In genomic region chr8:95435471-95435870, GRCm38 (mm10) we compare ENCODE assay signal across 8 mouse cellular contexts. TPM values are rescaled to one million over a fixed set of nuclear protein-coding genes. Genes with fewer than 3 reads are reported as not detected.
A peak's percentile ranks its signal among the peaks of the same experiment; 100 is the strongest.
DNase-seq lines count a peak whose midpoint lies in the region; ATAC-seq lines count a peak whose summit lies in the region.

No protein-coding gene starts in this region.

- H3K36me3 ChIP-seq in erythroblast, embryonic 14.5 days (ENCODE audit: control insufficient read depth), result peaks cover 2% of the 10 kb centered on the region
- no peaks in the 10 kb centered on the region for H3K36me3 ChIP-seq in liver, embryonic 11.5 days (ENCODE audit: control insufficient read depth, insufficient read depth, low read length)
- H3K36me3 ChIP-seq in limb, embryonic 12.5 days, result no peaks in the 10 kb centered on the region

- DNase-seq in liver, embryonic 11.5 days (ENCODE audit: low spot score), result no peak
- DNase-seq in liver, result no peak
- peak; percentile 19 for DNase-seq in naive thymus-derived CD4-positive, alpha-beta T cell, adult 2 months (ENCODE audit: low read depth)
- DNase-seq in kidney, adult 11 months, result no peak
- no peak for DNase-seq in cerebellum, adult 18-20 months

- H3K9ac ChIP-seq in liver, embryonic 11.5 days (ENCODE audit: low read depth, low read length), result no peak overlapping the region
- H3K9ac ChIP-seq in limb, embryonic 12.5 days (replicated peaks), result no peak overlapping the region

- no peaks in the 10 kb centered on the region for H3K9me3 ChIP-seq in erythroblast, embryonic 14.5 days (ENCODE audit: control insufficient read depth, low read length)
- H3K9me3 ChIP-seq in liver, embryonic 11.5 days (ENCODE audit: control insufficient read depth, low read length), result no peaks in the 10 kb centered on the region
- no peaks in the 10 kb centered on the region for H3K9me3 ChIP-seq in limb, embryonic 12.5 days

- H3K4me3 ChIP-seq in erythroblast, embryonic 14.5 days (replicated peaks), result peak overlapping the region; percentile 93
- H3K4me3 ChIP-seq in liver, embryonic 11.5 days (ENCODE audit: low read depth, low read length), result no peak overlapping the region; the same call in 1 of the 2 replicates
- no peak overlapping the region for H3K4me3 ChIP-seq in limb, embryonic 12.5 days (replicated peaks)

- WGBS in liver, embryonic 11.5 days, result 94% methylated on average over 9 of the region's 9 CpGs
- WGBS in limb, embryonic 12.5 days, result 90% methylated on average over 9 of the region's 9 CpGs

- no peak overlapping the region for H3K27ac ChIP-seq in liver, embryonic 11.5 days (ENCODE audit: low read depth, low read length)
- H3K27ac ChIP-seq in limb, embryonic 12.5 days, result no peak overlapping the region

- no peak for ATAC-seq in erythroblast, adult 5-6 weeks (replicated peaks; ENCODE audit: low FRiP score, poor library complexity, severe bottlenecking)
- ATAC-seq in liver, embryonic 11.5 days (replicated peaks; ENCODE audit: low FRiP score), result no peak
- ATAC-seq in limb, embryonic 12.5 days (ENCODE audit: insufficient number of reproducible peaks, insufficient read depth, low FRiP score, low TSS enrichment, low read depth), result no peak

- peaks cover 56% of the 10 kb centered on the region for H3K4me1 ChIP-seq in erythroblast, embryonic 14.5 days (ENCODE audit: control insufficient read depth)
- H3K4me1 ChIP-seq in liver, embryonic 11.5 days (replicated peaks; ENCODE audit: control insufficient read depth, insufficient read depth, low read length), result peaks cover 24% of the 10 kb centered on the region
- H3K4me1 ChIP-seq in limb, embryonic 12.5 days (replicated peaks), result peaks cover 20% of the 10 kb centered on the region

- H3K27me3 ChIP-seq in erythroblast, embryonic 14.5 days (ENCODE audit: control insufficient read depth), result no peaks in the 10 kb centered on the region
- no peaks in the 10 kb centered on the region for H3K27me3 ChIP-seq in liver, embryonic 11.5 days (replicated peaks; ENCODE audit: control insufficient read depth, insufficient read depth, low read length)
- no peaks in the 10 kb centered on the region for H3K27me3 ChIP-seq in limb, embryonic 12.5 days

- peak overlapping the region; percentile 75 for H3K4me2 ChIP-seq in liver, embryonic 11.5 days
- peak overlapping the region; percentile 87; the same call in 1 of the 2 replicates for H3K4me2 ChIP-seq in limb, embryonic 12.5 days

RNA-seq across cellular contexts. Expression of gene Cfap20, which starts 0.8 kb away (rescaled TPM):
- 1.1 and 1.5 TPM in 2 replicates for polyA plus RNA-seq in erythroblast, embryonic 14.5 days (2012)
- 16.7 and 24.6 TPM in 2 replicates for total RNA-seq in erythroblast, adult 5-6 weeks (2015; ENCODE audit: low replicate concordance)
- total RNA-seq in erythroblast, adult 5-6 weeks (2017; ENCODE audit: low replicate concordance), result 3.2 and 11.2 TPM in 2 replicates
- 78.7 and 82.2 TPM in 2 replicates for polyA plus RNA-seq in liver, embryonic 11.5 days (2014; fragmentation: Nextera tagmentation; extraction: Ambion mirVana)
- 136 and 144 TPM in 2 replicates for polyA plus RNA-seq in limb, embryonic 12.5 days (2016; fragmentation: Nextera tagmentation; extraction: Ambion mirVana)

RNA-seq across cellular contexts. Expression of gene Csnk2a2, which starts 54.4 kb away (rescaled TPM):
- polyA plus RNA-seq in erythroblast, embryonic 14.5 days (2012), result 0.80 and 0.85 TPM in 2 replicates
- total RNA-seq in erythroblast, adult 5-6 weeks (2015; ENCODE audit: low replicate concordance), result 27.1 and 43.1 TPM in 2 replicates
- total RNA-seq in erythroblast, adult 5-6 weeks (2017; ENCODE audit: low replicate concordance), result 12.3 and 13.0 TPM in 2 replicates
- 13.0 and 15.4 TPM in 2 replicates for polyA plus RNA-seq in liver, embryonic 11.5 days (2014; fragmentation: Nextera tagmentation; extraction: Ambion mirVana)
- 12.6 and 14.0 TPM in 2 replicates for polyA plus RNA-seq in limb, embryonic 12.5 days (2016; fragmentation: Nextera tagmentation; extraction: Ambion mirVana)

Comparison
In these comparisons a context has a peak if more than half of its experiments do, and no peak if none do; other contexts are left out.
1. RNA of gene Cfap20, which starts 0.8 kb away (polyA plus RNA-seq): 136 to 144 TPM in limb, embryonic 12.5 days and 78.7 to 82.2 TPM in liver, embryonic 11.5 days; 1.1 to 1.5 TPM in erythroblast, embryonic 14.5 days; every median in the first group is over 10 times any median in the second.